8 mouse cellular contexts compared by ENCODE assay signal in genomic region chr2:130642684-130643369, GRCm38 (mm10). TPM values are rescaled to one million over a fixed set of nuclear protein-coding genes. Genes with fewer than 3 reads are reported as not detected.
DNase-seq lines count a peak whose midpoint lies in the region; ATAC-seq and TF ChIP-seq lines count a peak whose summit lies in the region.

TSS of gene Lzts3 (minus strand) at chr2:130642803.

- ATAC-seq in G1E (ENCODE audit: extremely low read depth, insufficient number of reproducible peaks, low FRiP score, poor library complexity, severe bottlenecking): peak; percentile 85
- peak; percentile 97 for ATAC-seq in forebrain, postnatal 0 days
- ATAC-seq in neural tube, embryonic 15.5 days (ENCODE audit: low FRiP score): peak; percentile 96

- intact Hi-C loops in heart, postnatal 36 days (cut with DNase I): no loop called here

- TF ChIP-seq CTCF in G1E (IDR thresholded peaks at IDR 0.05; ENCODE audit: low read depth, low read length): no peak
- no peak for TF ChIP-seq CTCF in cerebellum, adult 2 months (IDR thresholded peaks at IDR 0.05; ENCODE audit: borderline replicate concordance, insufficient read depth, low read depth, low read length)
- TF ChIP-seq CTCF in forebrain, postnatal 0 days (IDR thresholded peaks at IDR 0.05; ENCODE audit: low read depth): peak; percentile 17; the same call in 1 of the 2 replicates
- TF ChIP-seq CTCF in layer of hippocampus, adult 2 months (conservative IDR thresholded peaks at IDR 0.05): no peak
- no peak for TF ChIP-seq CTCF in lung, adult 2 months (IDR thresholded peaks at IDR 0.05; ENCODE audit: insufficient read depth, low read length)

- DNase-seq in G1E (ENCODE audit: low spot score): peak; percentile 96
- peak; percentile 93 to 95 for DNase-seq in cerebellum, adult 2 months
- DNase-seq in forebrain, postnatal 0 days: peak; percentile 91
- DNase-seq in heart, postnatal 36 days: peak; percentile 92 to 94
- peak; percentile 91 to 95 for DNase-seq in layer of hippocampus, adult 2 months (ENCODE audit: low spot score in 2 of 2)
- DNase-seq in lung, adult 2 months: peak; percentile 87
- peak; percentile 90 for DNase-seq in testis, postnatal 14 days (ENCODE audit: low spot score)

- TF ChIP-seq POLR2A in cerebellum, adult 2 months (IDR thresholded peaks at IDR 0.05; ENCODE audit: borderline replicate concordance, insufficient read depth, low read length): peak; percentile 76; the same call in 1 of the 2 replicates
- TF ChIP-seq POLR2A in lung, adult 2 months (IDR thresholded peaks at IDR 0.05; ENCODE audit: borderline replicate concordance, extremely low read depth, low read depth, low read length): peak; percentile 52; the same call in 1 of the 2 replicates

- WGBS in cerebellum, adult 2 months: 2% methylated on average over 40 of the region's 40 CpGs
- 3% methylated on average over 39 of the region's 40 CpGs for WGBS in forebrain, postnatal 0 days
- 5% methylated on average over 37 of the region's 40 CpGs for WGBS in lung, adult 2 months
- 4% methylated on average over 34 of the region's 40 CpGs for WGBS in neural tube, embryonic 15.5 days

- H3K9me3 ChIP-seq in G1E (replicated peaks): no peaks in the 10 kb centered on the region
- no peaks in the 10 kb centered on the region for H3K9me3 ChIP-seq in forebrain, postnatal 0 days (ENCODE audit: low read length)
- no peaks in the 10 kb centered on the region for H3K9me3 ChIP-seq in neural tube, embryonic 15.5 days (replicated peaks)

- H3K9ac ChIP-seq in forebrain, postnatal 0 days: peak within 1 kb of the TSS; percentile 80
- peak within 1 kb of the TSS; percentile 79 for H3K9ac ChIP-seq in neural tube, embryonic 15.5 days (replicated peaks)

- peak within 1 kb of the TSS; percentile 74 for H3K4me3 ChIP-seq in G1E (ENCODE audit: low read depth, low read length)
- H3K4me3 ChIP-seq in cerebellum, adult 2 months (replicated peaks; ENCODE audit: insufficient read depth, low read depth, low read length): peak within 1 kb of the TSS; percentile 73
- peak within 1 kb of the TSS; percentile 79 for H3K4me3 ChIP-seq in forebrain, postnatal 0 days (ENCODE audit: low read depth, low read length)
- H3K4me3 ChIP-seq in layer of hippocampus, adult 2 months: peak within 1 kb of the TSS; percentile 80
- peak within 1 kb of the TSS; percentile 98 for H3K4me3 ChIP-seq in lung, adult 2 months (replicated peaks; ENCODE audit: extremely low read depth, low read depth, low read length)
- peak within 1 kb of the TSS; percentile 81 for H3K4me3 ChIP-seq in neural tube, embryonic 15.5 days (replicated peaks)

- H3K27ac ChIP-seq in cerebellum, adult 2 months (ENCODE audit: insufficient read depth, low read length): peak within 1 kb of the TSS; percentile 80
- peak within 1 kb of the TSS; percentile 69; the same call in 1 of the 2 replicates for H3K27ac ChIP-seq in forebrain, postnatal 0 days (ENCODE audit: low read depth, low read length)
- H3K27ac ChIP-seq in layer of hippocampus, adult 2 months: peak within 1 kb of the TSS; percentile 95
- H3K27ac ChIP-seq in neural tube, embryonic 15.5 days (replicated peaks): peak within 1 kb of the TSS; percentile 85

- peaks cover 8% of the 10 kb centered on the region for H3K36me3 ChIP-seq in G1E (replicated peaks)
- H3K36me3 ChIP-seq in forebrain, postnatal 0 days (ENCODE audit: insufficient read depth): no peaks in the 10 kb centered on the region
- 0 out of 2 replicates have a peak, but pooled peaks cover 4% of the 10 kb centered on the region for H3K36me3 ChIP-seq in neural tube, embryonic 15.5 days

- H3K4me2 ChIP-seq in forebrain, postnatal 0 days (ENCODE audit: low read depth): peak within 1 kb of the TSS; percentile 75
- H3K4me2 ChIP-seq in neural tube, embryonic 15.5 days: peak within 1 kb of the TSS; percentile 81

- peaks cover 17% of the 10 kb centered on the region for H3K4me1 ChIP-seq in G1E (ENCODE audit: insufficient read depth, low read depth, low read length)
- peaks cover 18% of the 10 kb centered on the region for H3K4me1 ChIP-seq in cerebellum, adult 2 months (ENCODE audit: control insufficient read depth, insufficient read depth, low read length)
- no peaks in the 10 kb centered on the region for H3K4me1 ChIP-seq in forebrain, postnatal 0 days (ENCODE audit: insufficient read depth)
- peaks cover 3% of the 10 kb centered on the region for H3K4me1 ChIP-seq in lung, adult 2 months (ENCODE audit: control insufficient read depth, insufficient read depth, low read length)
- H3K4me1 ChIP-seq in neural tube, embryonic 15.5 days: peaks cover 25% of the 10 kb centered on the region

- H3K27me3 ChIP-seq in G1E (ENCODE audit: insufficient read depth, low read length): peaks cover 35% of the 10 kb centered on the region
- H3K27me3 ChIP-seq in cerebellum, adult 2 months (ENCODE audit: control insufficient read depth, insufficient read depth, low read length): no peaks in the 10 kb centered on the region
- no peaks in the 10 kb centered on the region for H3K27me3 ChIP-seq in forebrain, postnatal 0 days (ENCODE audit: insufficient read depth, low read length)
- peaks cover 14% of the 10 kb centered on the region for H3K27me3 ChIP-seq in neural tube, embryonic 15.5 days (replicated peaks)

RNA-seq across cellular contexts. Expression of gene Lzts3, which starts in this region (rescaled TPM):
- total RNA-seq in G1E (2014; fragmentation: Nextera tagmentation) (1.2 TPM in 1 of 2 replicates, not detected in the other), G1E (2017) (0.55 and 0.81 TPM in 2 replicates)
- polyA plus RNA-seq in G1E (2012): 1.1 and 1.2 TPM in 2 replicates
- polyA plus RNA-seq in cerebellum, adult 2 months (2012; rRNA removed): 89.4 and 94.9 TPM in 2 replicates
- total RNA-seq in forebrain, postnatal 0 days (2014; rRNA removed): 33.5 and 35.5 TPM in 2 replicates
- 4.7 and 11.3 TPM in 2 replicates for polyA plus RNA-seq in forebrain, postnatal 0 days (2015; fragmentation: Nextera tagmentation; extraction: Ambion mirVana)
- 1 to 10 TPM; 4.3 to 5.8 TPM for total RNA-seq in heart, postnatal 36 days (2021)
- total RNA-seq in layer of hippocampus, adult 2 months (2021): 100 to 1,000 TPM; 185 to 196 TPM
- 9.7 and 11.1 TPM in 2 replicates for polyA plus RNA-seq in lung, adult 2 months (2012; rRNA removed)
- polyA plus RNA-seq in neural tube, embryonic 15.5 days (2015; fragmentation: Nextera tagmentation; extraction: Ambion mirVana): 18.1 and 21.4 TPM in 2 replicates

Comparison
In these comparisons a context has a peak if more than half of its experiments do, and no peak if none do; other contexts are left out.
1. Peak in every context shown above with its lines: DNase-seq, ATAC-seq, H3K4me3 ChIP-seq and H3K27ac ChIP-seq.